Mouse (Mus musculus) limb, embryonic 11.5 days (tissue): Measurements from ENCODE around the gene Igsf3. TPM values are rescaled to one million over a fixed set of nuclear protein-coding genes. Genes with fewer than 3 reads are reported as not detected.

Experiments used
- ATAC-seq: fragments of 200-750 bp; cut with Nextera tagmentation; 2 replicates; pipeline ENCODE4 v1.8.0; 2017; ENCODE audit warnings: low read depth; ENCODE audit not compliant: insufficient number of reproducible peaks, low FRiP score, low TSS enrichment
- DNase-seq: peaks from one replicate; pipeline ENCODE4 v3.0.0-alpha.2; 2015; ENCODE audit warnings: low spot score
- H3K27ac ChIP-seq: fragments of 300-500 bp; sonication (generic); replicated peaks from 2 replicates; pipeline ENCODE4 v1.5.1; 2014; ENCODE audit warnings: low read depth, mild to moderate bottlenecking, low read length
- H3K27me3 ChIP-seq: fragments of 300-500 bp; sonication (generic); 2 replicates; pipeline ENCODE4 v1.6.1; 2014; ENCODE audit warnings: mild to moderate bottlenecking, low read length, mixed read lengths; ENCODE audit not compliant: control insufficient read depth, insufficient read depth
- H3K36me3 ChIP-seq: fragments of 300-500 bp; sonication (generic); 2 replicates; pipeline ENCODE4 v1.6.1; 2014; ENCODE audit warnings: mild to moderate bottlenecking, low read length, moderate library complexity, mixed read lengths; ENCODE audit not compliant: control insufficient read depth, insufficient read depth
- H3K4me1 ChIP-seq: fragments of 300-500 bp; sonication (generic); 2 replicates; pipeline ENCODE4 v1.6.1; 2014; ENCODE audit warnings: low read length, mixed read lengths; ENCODE audit not compliant: control insufficient read depth, insufficient read depth
- H3K4me2 ChIP-seq: fragments of 300-500 bp; sonication (generic); 2 replicates; pipeline ENCODE4 v1.6.1; 2014; ENCODE audit warnings: low read depth, mild to moderate bottlenecking, moderate library complexity; ENCODE audit not compliant: severe bottlenecking
- H3K4me3 ChIP-seq: fragments of 300-500 bp; sonication (generic); 2 replicates; pipeline ENCODE4 v1.5.1; 2014; ENCODE audit warnings: low read depth, low read length
- H3K9ac ChIP-seq: fragments of 300-500 bp; sonication (generic); 2 replicates; pipeline ENCODE4 v1.6.1; 2014; ENCODE audit warnings: mild to moderate bottlenecking, low read length
- H3K9me3 ChIP-seq: fragments of 300-500 bp; sonication (generic); 2 replicates; pipeline ENCODE4 v1.6.1; 2016; ENCODE audit warnings: low read length; ENCODE audit not compliant: control insufficient read depth
- WGBS: fragments of 180-500 bp; shearing (Covaris S2); extraction: QIAGEN DNeasy Blood & Tissue Kit; methylation state at CpG from one replicate; pipeline ENCODE4 v1.1.7; 2014; 5-methylcytosine and 5-hydroxymethylcytosine counted together
- polyA plus RNA-seq: library from polyadenylated mRNA; unstranded; fragments of >200 nt; fragmentation: Nextera tagmentation; extraction: Ambion mirVana; gene quantifications from 2 replicates; pipeline ENCODE4 v1.2.1, GENCODE M21; 2014

The Igsf3 gene
- polyA plus RNA-seq, 1 experiment from 2014 or later = 60.1 TPM

DNA sequence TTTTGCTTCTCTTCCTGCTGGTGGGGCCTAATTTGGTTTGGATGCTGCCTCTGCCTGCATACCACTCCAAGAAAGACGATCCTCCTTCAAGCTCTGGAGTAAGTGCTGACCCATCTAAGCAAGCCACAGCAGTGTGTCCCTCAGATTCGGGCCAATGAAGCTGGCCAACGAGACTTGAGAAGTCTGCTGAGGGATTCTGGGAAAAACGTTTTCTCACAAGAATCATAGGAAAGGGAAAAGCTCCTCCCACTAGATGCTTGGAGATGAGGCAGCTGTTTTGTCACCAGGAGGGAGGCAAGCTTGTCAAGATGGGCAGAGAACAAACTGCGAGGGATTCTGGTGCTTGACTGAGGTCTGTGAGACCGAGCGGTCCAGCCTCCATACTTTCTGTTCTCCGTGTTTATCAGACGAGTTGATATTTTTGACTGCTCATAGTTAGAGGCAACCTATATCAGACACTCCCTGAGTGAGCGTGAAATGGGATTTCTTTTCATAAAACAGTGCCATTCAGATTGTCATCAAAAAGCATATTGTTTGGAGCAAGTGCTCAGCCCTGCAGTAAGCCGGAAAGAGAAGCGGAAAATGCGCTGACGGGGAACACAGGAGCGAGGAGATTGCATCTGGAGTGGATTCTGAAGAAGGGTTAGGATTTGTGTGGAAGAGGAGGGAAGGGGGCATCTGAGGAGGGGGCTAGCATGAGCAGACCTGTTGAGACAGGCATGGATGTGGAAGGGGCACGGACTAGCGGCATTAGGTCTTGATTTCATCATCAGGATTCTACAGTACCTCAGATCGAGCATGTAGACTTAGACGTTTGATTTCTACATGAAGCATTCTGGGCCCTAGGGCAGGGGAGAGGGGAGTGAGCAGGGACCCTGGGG is 17.0 kb downstream of the Igsf3 start:
- Histone ChIP-seq H3K4me3 (no peak overlapping the region), H3K27me3 (no peaks in the 10 kb centered on the region), H3K27ac (peak overlapping the region; percentile 100), H3K4me2 (no peak overlapping the region; the same call in 1 of the 2 replicates), H3K9ac (no peak overlapping the region), H3K36me3 (no peaks in the 10 kb centered on the region), H3K9me3 (no peaks in the 10 kb centered on the region), H3K4me1 (peaks cover 84% of the 10 kb centered on the region)
- WGBS = 73% methylated on average over 19 of the region's 19 CpGs
- no peak for ATAC-seq
- no peak for DNase-seq

DNA sequence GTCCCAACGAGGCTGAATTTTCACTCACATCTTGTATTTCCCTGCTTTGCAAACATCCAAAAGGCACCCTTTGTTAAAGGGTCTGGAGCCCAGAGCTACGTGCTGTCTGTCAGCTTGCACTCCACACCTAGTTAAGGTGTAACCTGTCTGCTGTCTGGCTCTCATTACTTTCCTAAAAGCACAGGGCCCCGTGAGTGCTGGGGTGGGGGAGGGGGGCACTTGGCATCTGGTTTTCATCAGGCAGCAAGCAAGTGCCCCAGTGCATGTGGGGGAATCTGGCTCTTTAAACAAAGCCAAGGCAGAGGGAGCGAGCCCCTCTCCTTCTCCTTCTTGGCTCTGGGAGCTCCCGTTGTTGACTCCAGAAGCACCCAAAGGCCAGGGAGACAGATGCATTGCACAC is 18.5 kb downstream of the Igsf3 start:
- 5% methylated on average over 5 of the region's 5 CpGs for WGBS
- no peaks in the 10 kb centered on the region for H3K9me3 ChIP-seq
- peak overlapping the region; percentile 100 for H3K27ac ChIP-seq
- ATAC-seq (peak; percentile 81), DNase-seq (peak; percentile 93)
- H3K4me2 ChIP-seq = peak overlapping the region; percentile 35; the same call in 1 of the 2 replicates
- H3K4me1 ChIP-seq = peaks cover 84% of the 10 kb centered on the region
- no peaks in the 10 kb centered on the region for H3K36me3 ChIP-seq
- no peaks in the 10 kb centered on the region for H3K27me3 ChIP-seq
- H3K9ac ChIP-seq = peak overlapping the region; percentile 52
- 0 out of 2 replicates have a peak overlapping the region, but pooled peaks have one; percentile 2 for H3K4me3 ChIP-seq

DNA sequence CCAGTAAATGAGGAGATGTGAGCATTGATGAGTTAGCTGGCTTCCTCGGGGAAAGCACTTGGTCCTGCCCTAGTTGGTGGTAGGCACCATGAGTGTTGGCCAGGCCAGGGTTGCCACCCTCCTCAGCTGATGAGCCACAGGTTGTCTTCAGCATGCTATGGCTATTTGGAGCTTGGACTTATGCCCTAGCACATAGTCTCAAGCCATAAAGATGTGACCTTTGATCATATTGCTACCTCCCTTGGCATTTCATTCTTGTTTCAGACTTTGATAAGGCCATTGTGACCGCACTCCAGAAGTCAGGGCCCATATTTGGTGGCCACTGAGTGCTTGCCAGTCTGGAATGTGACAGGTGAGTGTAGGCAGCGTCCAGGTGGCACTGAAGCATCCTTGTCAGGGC is 19.2 kb downstream of the Igsf3 start:
- Histone ChIP-seq H3K27me3 (no peaks in the 10 kb centered on the region), H3K4me2 (peak overlapping the region; percentile 35; the same call in 1 of the 2 replicates), H3K9ac (peak overlapping the region; percentile 47), H3K36me3 (no peaks in the 10 kb centered on the region), H3K4me3 (no peak overlapping the region), H3K27ac (peak overlapping the region; percentile 100), H3K9me3 (no peaks in the 10 kb centered on the region), H3K4me1 (peaks cover 85% of the 10 kb centered on the region)
- no peak for ATAC-seq
- peak; percentile 46 for DNase-seq
- WGBS = 63% methylated on average over 3 of the region's 3 CpGs

DNA sequence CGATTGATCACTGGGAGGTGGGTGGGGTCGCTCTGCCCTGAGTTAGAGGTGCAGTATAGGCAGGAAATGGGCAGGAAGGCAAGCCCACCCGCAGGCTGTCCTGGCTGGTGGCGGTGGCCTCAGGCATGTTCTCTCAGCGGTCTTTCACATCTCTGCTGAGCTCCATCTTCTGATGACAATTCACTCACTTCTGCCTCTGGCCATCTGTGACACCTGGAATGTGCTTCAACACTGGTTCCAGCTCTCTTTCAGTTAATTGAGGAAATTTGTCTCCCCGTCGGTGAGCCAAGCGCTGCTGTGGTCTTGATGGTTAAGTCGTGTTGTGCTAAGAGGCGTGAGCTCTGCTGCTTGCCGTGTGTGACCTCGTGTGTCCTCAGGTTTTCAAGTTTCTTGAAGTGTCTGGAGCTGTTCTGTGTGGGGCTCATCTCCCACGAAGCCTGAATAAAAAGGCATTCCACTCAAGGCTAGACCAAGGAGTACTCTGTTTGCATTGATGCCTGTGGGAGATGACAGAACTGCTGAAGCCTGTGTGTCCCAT is 19.9 kb downstream of the Igsf3 start:
- H3K9ac ChIP-seq = peak overlapping the region; percentile 1

DNA sequence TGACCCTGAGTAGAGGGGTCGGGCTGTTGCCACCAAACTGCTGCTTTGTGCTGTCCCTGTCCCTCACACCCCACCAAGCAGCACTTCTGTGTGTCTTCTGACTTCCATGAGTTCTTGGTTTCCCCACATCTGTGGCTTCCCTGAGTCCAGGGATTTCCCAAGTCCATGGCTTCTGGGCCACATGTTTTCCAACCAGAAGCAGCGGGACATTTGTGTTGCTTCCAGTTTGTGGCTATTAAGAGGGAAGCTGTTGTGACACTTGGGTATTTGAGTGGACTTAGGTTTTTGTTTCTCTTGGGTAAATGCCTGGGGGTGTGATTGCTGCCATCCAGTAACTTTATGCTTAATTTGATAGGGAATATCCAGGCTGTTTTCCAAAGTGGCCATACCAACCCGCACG is 20.5 kb downstream of the Igsf3 start:
- peak; percentile 46 for DNase-seq
- H3K36me3 ChIP-seq = no peaks in the 10 kb centered on the region
- peak overlapping the region; percentile 1; the same call in 1 of the 2 replicates for H3K9ac ChIP-seq
- no peak for ATAC-seq
- H3K4me3 ChIP-seq = no peak overlapping the region
- H3K27ac ChIP-seq = peak overlapping the region; percentile 100
- WGBS = 42% methylated on average over 4 of the region's 4 CpGs
- H3K4me2 ChIP-seq = no peak overlapping the region; the same call in 1 of the 2 replicates
- H3K27me3 ChIP-seq = no peaks in the 10 kb centered on the region
- peaks cover 94% of the 10 kb centered on the region for H3K4me1 ChIP-seq
- no peaks in the 10 kb centered on the region for H3K9me3 ChIP-seq

More for the DNA sequence above, 19.9 kb downstream of the Igsf3 start:
- Histone ChIP-seq H3K4me3 (no peak overlapping the region), H3K27ac (peak overlapping the region; percentile 100), H3K4me1 (peaks cover 92% of the 10 kb centered on the region), H3K27me3 (no peaks in the 10 kb centered on the region), H3K9me3 (no peaks in the 10 kb centered on the region), H3K36me3 (no peaks in the 10 kb centered on the region), H3K4me2 (peak overlapping the region; percentile 2; the same call in 1 of the 2 replicates)
- 7% methylated on average over 13 of the region's 13 CpGs for WGBS
- ATAC-seq = no peak
- DNase-seq = peak; percentile 64

DNA sequence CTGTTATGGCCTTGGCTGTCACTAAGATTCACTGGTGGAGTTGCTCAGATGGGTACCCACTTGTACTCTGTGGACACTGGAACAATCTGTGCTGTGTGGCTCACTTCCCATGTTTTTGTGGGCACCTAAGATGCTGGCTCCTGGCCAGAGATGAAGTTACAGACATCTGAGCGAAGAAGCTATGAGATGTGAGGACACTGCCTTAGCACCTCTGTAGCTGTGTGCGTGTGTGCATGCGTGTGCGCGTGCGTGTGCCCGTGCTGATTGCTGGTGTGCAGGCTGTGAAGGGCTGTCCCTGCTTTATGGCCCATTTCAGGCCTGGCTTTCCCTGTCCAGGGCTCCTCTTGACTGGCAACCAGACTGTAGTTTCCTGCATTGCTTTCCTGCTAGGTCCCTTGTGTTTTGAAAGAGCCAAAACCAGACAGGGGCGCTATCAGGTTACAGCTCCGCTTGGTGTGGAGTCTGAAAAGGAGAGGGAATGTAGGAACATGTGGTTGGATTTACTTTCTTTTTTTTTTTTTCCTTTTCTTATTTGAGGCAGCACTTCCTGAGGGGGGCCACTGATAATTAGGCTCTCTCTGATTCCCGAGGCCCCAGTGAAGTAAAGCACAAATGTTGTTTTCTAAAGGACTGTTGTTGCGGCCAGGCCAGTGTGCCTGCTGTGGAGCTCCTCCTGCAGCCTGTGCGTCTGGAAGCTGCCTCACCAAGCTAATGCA is 21.3 kb downstream of the Igsf3 start:
- peak overlapping the region; percentile 30 for H3K4me2 ChIP-seq
- no peaks in the 10 kb centered on the region for H3K9me3 ChIP-seq
- H3K27ac ChIP-seq = peak overlapping the region; percentile 100
- H3K27me3 ChIP-seq = no peaks in the 10 kb centered on the region
- peak overlapping the region; percentile 36 for H3K9ac ChIP-seq
- DNase-seq (peak; percentile 87), ATAC-seq (peak; percentile 56)
- no peak overlapping the region for H3K4me3 ChIP-seq
- H3K36me3 ChIP-seq = no peaks in the 10 kb centered on the region
- WGBS = 14% methylated on average over 12 of the region's 12 CpGs
- H3K4me1 ChIP-seq = peaks cover 92% of the 10 kb centered on the region

DNA sequence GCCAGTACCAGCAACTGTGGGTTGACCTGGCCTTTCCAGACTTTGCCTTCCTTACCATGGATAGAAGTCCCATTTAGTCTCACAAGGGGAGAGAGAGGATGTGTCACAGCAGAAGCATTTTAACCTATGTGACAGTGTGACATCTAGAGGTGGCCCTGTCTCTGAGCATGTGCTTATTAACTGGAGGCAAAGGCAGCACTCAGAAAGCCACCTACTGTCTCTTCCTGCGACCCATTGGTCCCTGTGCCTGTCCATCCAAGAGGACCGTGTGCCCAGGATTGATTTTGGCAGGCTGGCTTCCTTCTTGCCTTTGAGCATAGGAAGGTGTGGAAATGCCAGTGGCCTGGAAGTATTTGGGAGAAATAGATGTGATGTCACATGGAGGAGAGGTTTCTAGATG is 22.0 kb downstream of the Igsf3 start:
- peak overlapping the region; percentile 30 for H3K4me2 ChIP-seq
- peaks cover 92% of the 10 kb centered on the region for H3K4me1 ChIP-seq
- H3K9me3 ChIP-seq = no peaks in the 10 kb centered on the region
- ATAC-seq (no peak), DNase-seq (no peak)
- 27% methylated on average over 2 of the region's 2 CpGs for WGBS
- H3K36me3 ChIP-seq = no peaks in the 10 kb centered on the region
- peak overlapping the region; percentile 36 for H3K9ac ChIP-seq
- peak overlapping the region; percentile 100 for H3K27ac ChIP-seq
- H3K4me3 ChIP-seq = no peak overlapping the region
- no peaks in the 10 kb centered on the region for H3K27me3 ChIP-seq

DNA sequence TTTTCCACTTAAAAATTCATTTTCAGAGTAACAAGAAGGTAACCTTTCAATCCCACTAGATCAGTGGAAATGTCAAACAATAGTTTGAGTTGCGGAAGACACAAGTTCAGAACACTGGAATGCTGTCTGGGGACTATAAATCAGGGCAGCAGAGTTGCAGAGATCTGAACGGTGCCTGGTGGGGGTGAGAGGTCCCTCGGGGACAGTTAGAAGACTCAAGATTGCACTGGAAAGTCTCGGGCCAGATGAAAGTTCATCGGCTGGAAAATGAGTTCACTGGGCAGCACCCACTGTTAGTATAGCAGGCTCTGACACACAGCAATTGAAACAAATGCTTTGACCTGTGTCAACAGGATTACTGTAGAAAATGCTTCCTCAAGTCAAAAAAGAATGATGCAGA is 24.6 kb downstream of the Igsf3 start:
- Histone ChIP-seq H3K4me2 (0 out of 2 replicates have a peak overlapping the region, but pooled peaks have one; percentile 3), H3K27me3 (no peaks in the 10 kb centered on the region), H3K27ac (0 out of 2 replicates have a peak overlapping the region, but pooled peaks have one; percentile 36), H3K9me3 (no peaks in the 10 kb centered on the region), H3K36me3 (no peaks in the 10 kb centered on the region), H3K9ac (no peak overlapping the region), H3K4me1 (peaks cover 91% of the 10 kb centered on the region), H3K4me3 (no peak overlapping the region)
- ATAC-seq (no peak), DNase-seq (no peak)
- WGBS = 8% methylated on average over 5 of the region's 5 CpGs
